Mouse (Mus musculus) CH12.LX (cell line): Measurements from ENCODE around the gene Cmip. TPM values are rescaled to one million over a fixed set of nuclear protein-coding genes. Genes with fewer than 3 reads are reported as not detected.

Experiments used
- DNase-seq: peaks from one replicate; pipeline ENCODE4 v3.0.0-alpha.2; 2013; ENCODE audit errors: extremely low read depth
- H3K27ac ChIP-seq: 2 replicates; pipeline ENCODE4 v1.5.1; 2012; ENCODE audit warnings: low read depth, mild to moderate bottlenecking, control low read depth, moderate library complexity; ENCODE audit not compliant: insufficient read depth
- H3K27me3 ChIP-seq: replicated peaks from 2 replicates; pipeline ENCODE3; 2012; ENCODE audit warnings: inconsistent platforms
- H3K36me3 ChIP-seq, 2 experiments: replicated peaks in 1 of 2; 2 replicates each; pipeline versions ENCODE3 to v1.6.1; 2012; ENCODE audit warnings: inconsistent platforms in 1 of 2, low read length in 1 of 2, mild to moderate bottlenecking in 1 of 2, mixed read lengths in 1 of 2, moderate library complexity in 1 of 2; ENCODE audit not compliant: control insufficient read depth in 1 of 2, insufficient read depth in 1 of 2
- H3K4me1 ChIP-seq, 2 experiments: 2 replicates each; pipeline ENCODE4 v1.6.1; 2012; ENCODE audit warnings: inconsistent platforms in 1 of 2, moderate library complexity in 1 of 2; ENCODE audit not compliant: insufficient read depth in 2 of 2, control insufficient read depth in 1 of 2
- H3K4me2 ChIP-seq: 2 replicates; pipeline ENCODE4 v1.6.1; 2012; ENCODE audit warnings: low read depth, mild to moderate bottlenecking, control low read depth; ENCODE audit not compliant: poor library complexity, insufficient read depth, severe bottlenecking
- H3K4me3 ChIP-seq, 3 experiments: fragments of 150-350 bp in 1 of 3; sonication (generic) in 1 of 3; replicated peaks in 1 of 3; 2 replicates each; pipeline versions ENCODE3 to v1.5.1; 2011 to 2012; ENCODE audit warnings: low read depth in 2 of 3, low read length in 2 of 3, mild to moderate bottlenecking in 2 of 3, moderate library complexity in 2 of 3, control low read depth in 1 of 3, improper control_type of control experiment in 1 of 3, inconsistent platforms in 1 of 3, mixed read lengths in 1 of 3; ENCODE audit not compliant: poor library complexity in 1 of 3
- H3K79me2 ChIP-seq: replicated peaks from 2 replicates; pipeline ENCODE4 v1.6.1; 2012; ENCODE audit warnings: mild to moderate bottlenecking, moderate library complexity; ENCODE audit not compliant: control insufficient read depth, poor library complexity, insufficient read depth, severe bottlenecking; ENCODE audit errors: extremely low read depth
- H3K9ac ChIP-seq: 2 replicates; pipeline ENCODE4 v1.6.1; 2012; ENCODE audit warnings: low read depth, mild to moderate bottlenecking, control low read depth, moderate library complexity; ENCODE audit not compliant: insufficient read depth
- H3K9me3 ChIP-seq: replicated peaks from 2 replicates; pipeline ENCODE3; 2012; ENCODE audit warnings: low read length, inconsistent platforms, mixed read lengths
- BHLHE40 ChIP-seq: IDR thresholded peaks from 2 replicates; pipeline ENCODE4 v1.6.1; 2011; ENCODE audit warnings: mild to moderate bottlenecking, low read depth, low read length, improper control_type of control experiment
- CHD1 ChIP-seq: IDR thresholded peaks from 2 replicates; pipeline ENCODE4 v1.6.1; 2012; ENCODE audit warnings: low read depth, low read length, improper control_type of control experiment, inconsistent platforms
- CHD2 ChIP-seq: IDR thresholded peaks from 2 replicates; pipeline ENCODE4 v1.6.1; 2011; ENCODE audit warnings: low read length, improper control_type of control experiment
- ELF1 ChIP-seq: IDR thresholded peaks from 2 replicates; pipeline ENCODE4 v1.6.1; 2014; ENCODE audit warnings: low read depth, mild to moderate bottlenecking, inconsistent platforms, low read length, improper control_type of control experiment
- GABPA ChIP-seq: IDR thresholded peaks from 2 replicates; pipeline ENCODE4 v1.6.1; 2012; ENCODE audit warnings: low read depth, low read length, improper control_type of control experiment, inconsistent platforms; ENCODE audit not compliant: insufficient replicate concordance
- HCFC1 ChIP-seq: IDR thresholded peaks from 2 replicates; pipeline ENCODE4 v1.6.1; 2012; ENCODE audit warnings: low read depth, mild to moderate bottlenecking, inconsistent platforms, low read length, improper control_type of control experiment
- JUND ChIP-seq: conservative IDR thresholded peaks from 2 replicates; pipeline ENCODE4 v1.6.1; 2011; ENCODE audit warnings: low read depth, low read length, improper control_type of control experiment
- KAT2A ChIP-seq: IDR thresholded peaks from 2 replicates; pipeline ENCODE4 v1.6.1; 2012; ENCODE audit warnings: low read length, improper control_type of control experiment, inconsistent platforms; ENCODE audit not compliant: insufficient replicate concordance
- MAFK ChIP-seq: IDR thresholded peaks from 2 replicates; pipeline ENCODE4 v1.6.1; 2011; ENCODE audit warnings: low read length, improper control_type of control experiment; ENCODE audit not compliant: insufficient replicate concordance
- PAX5 ChIP-seq: IDR thresholded peaks from 2 replicates; pipeline ENCODE4 v1.6.1; 2012; ENCODE audit warnings: low read length, inconsistent platforms, mixed read lengths
- RCOR1 ChIP-seq: conservative IDR thresholded peaks from 2 replicates; pipeline ENCODE4 v1.6.1; 2012; ENCODE audit warnings: low read depth, mild to moderate bottlenecking, inconsistent platforms, low read length, improper control_type of control experiment
- TBP ChIP-seq: conservative IDR thresholded peaks from 2 replicates; pipeline ENCODE4 v1.6.1; 2011; ENCODE audit warnings: low read depth, low read length, improper control_type of control experiment
- TCF12 ChIP-seq: IDR thresholded peaks from 2 replicates; pipeline ENCODE4 v1.6.1; 2014; ENCODE audit warnings: low read depth, mild to moderate bottlenecking, inconsistent platforms, low read length, improper control_type of control experiment
- USF1 ChIP-seq: IDR thresholded peaks from 2 replicates; pipeline ENCODE4 v1.6.1; 2014; ENCODE audit warnings: low read depth, mild to moderate bottlenecking, inconsistent platforms, low read length, improper control_type of control experiment
- ZKSCAN1 ChIP-seq: IDR thresholded peaks from 2 replicates; pipeline ENCODE4 v1.6.1; 2012; ENCODE audit warnings: low read depth, inconsistent platforms, low read length, improper control_type of control experiment, borderline replicate concordance
- ZMIZ1 ChIP-seq: IDR thresholded peaks from 2 replicates; pipeline ENCODE4 v1.6.1; 2012; ENCODE audit warnings: low read depth, mild to moderate bottlenecking, inconsistent platforms, low read length, improper control_type of control experiment
- ZNF384 ChIP-seq: IDR thresholded peaks from 2 replicates; pipeline ENCODE4 v1.6.1; 2012; ENCODE audit warnings: low read depth, low read length, improper control_type of control experiment, inconsistent platforms
- dilution Hi-C: fragments of 300-500 bp; cut with MboI; formaldehyde crosslinking; loops from 2 replicates; pipeline ENCODE4 v1.14.3; 2020; ENCODE audit warnings: low sequenced_read_pairs; ENCODE audit not compliant: extremely low pct_unique_long_range_greater_than_20kb, extremely low pct_ligation_motif_present
- in situ Hi-C: fragments of 300-500 bp; cut with MboI; formaldehyde crosslinking; loops from 3 replicates; pipeline ENCODE4 v1.14.3; 2019; ENCODE audit warnings: low sequenced_read_pairs, low pct_ligation_motif_present, low pct_unique_long_range_greater_than_20kb, mixed read lengths
- polyA plus RNA-seq: library from polyadenylated mRNA; unstranded; fragments of >175 nt; gene quantifications from 2 replicates; pipeline ENCODE4 v1.2.1, GENCODE M21; 2012; ENCODE audit warnings: low read depth; ENCODE audit not compliant: insufficient read length
- total RNA-seq, 2 experiments: library from RNA; depleted of rRNA; stranded (reverse); fragments of 300-350 nt in 1 of 2; fragments of >200 nt in 1 of 2; gene quantifications; 2 replicates each; pipeline ENCODE4 v1.2.3; 2012 to 2014

The Cmip gene
- total and polyA plus RNA-seq, 3 experiments: 5.2 to 39.0 (median 16.5) TPM

DNA sequence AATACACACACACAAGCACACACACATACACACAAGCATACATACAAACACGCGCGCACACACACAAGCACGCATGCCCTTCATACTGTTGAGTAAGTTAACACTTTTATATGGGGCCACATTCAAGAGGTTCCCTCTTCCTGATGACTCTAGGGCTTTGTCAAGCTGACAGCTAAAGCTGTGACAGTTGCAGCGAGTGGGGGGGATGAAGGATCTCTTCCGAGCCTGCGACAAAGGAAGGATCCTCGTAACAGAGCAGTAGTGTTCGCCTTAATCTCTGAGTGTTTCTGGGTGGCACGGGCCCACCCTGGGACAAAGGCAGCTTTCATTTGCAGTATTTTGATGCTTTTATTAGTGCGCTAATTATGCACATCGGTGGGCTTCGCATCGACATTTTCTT lies 145.0 kb downstream of the Cmip start:
- Histone ChIP-seq H3K4me3 (no peak overlapping the region), H3K4me1 (peaks cover 2 to 14% of the 10 kb centered on the region in 2 experiments; a peak in 1 of 4 replicates), H3K9ac (no peak overlapping the region), H3K36me3 (peaks cover 8 to 74% of the 10 kb centered on the region in 2 experiments), H3K27me3 (no peaks in the 10 kb centered on the region), H3K4me2 (no peak overlapping the region), H3K9me3 (no peaks in the 10 kb centered on the region), H3K27ac (no peak overlapping the region), H3K79me2 (no peaks in the 10 kb centered on the region)
- DNase-seq: no peak
- TF ChIP-seq RCOR1 (no peak), ZNF384 (no peak), MAFK (no peak), BHLHE40 (no peak), TBP (no peak), ZKSCAN1 (no peak), ELF1 (no peak), KAT2A (no peak), PAX5 (no peak), USF1 (no peak), HCFC1 (no peak), CHD2 (no peak), GABPA (no peak)
- dilution Hi-C loops (no loop called here), in situ Hi-C loops (no loop called here)

DNA sequence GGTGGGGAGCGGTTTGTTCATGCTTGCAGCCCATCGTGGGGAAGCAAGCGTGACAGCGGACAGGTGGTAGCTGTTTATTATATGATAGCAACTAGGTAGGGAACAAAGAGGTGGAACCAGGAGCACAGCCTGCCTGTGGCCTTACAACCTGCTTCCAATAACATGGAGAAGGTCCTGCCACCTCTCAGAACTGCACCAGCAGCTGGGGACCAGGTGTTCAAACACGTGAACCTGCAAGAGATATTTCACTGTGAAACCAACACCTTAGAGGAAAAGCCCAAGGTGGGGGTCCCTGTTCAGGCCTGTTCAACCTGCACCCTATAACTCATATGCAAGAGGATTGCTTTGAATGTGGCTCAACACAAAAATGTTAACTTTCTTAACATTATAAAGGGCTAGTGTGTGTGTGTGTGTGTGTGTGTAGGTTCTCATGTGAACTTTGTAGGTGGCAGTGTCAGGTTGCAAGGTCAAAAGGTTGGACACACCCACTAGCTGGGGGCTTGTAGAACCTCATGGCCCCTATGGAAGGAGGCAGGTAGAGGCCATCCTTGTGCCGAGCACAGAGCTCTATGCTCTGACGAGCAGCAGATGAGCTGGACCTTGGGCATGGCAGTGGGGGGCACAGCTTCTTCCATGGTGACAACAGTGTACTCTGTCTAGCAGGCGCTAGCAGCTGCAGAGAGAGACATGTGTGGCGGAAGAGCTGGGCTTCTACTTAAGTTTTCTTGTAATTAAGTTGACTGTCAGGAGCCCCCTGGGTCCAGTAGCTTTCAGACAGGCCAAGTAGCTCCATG lies 146.2 kb downstream of the Cmip start:
- H3K4me2 ChIP-seq: no peak overlapping the region
- no peaks in the 10 kb centered on the region for H3K9me3 ChIP-seq
- H3K79me2 ChIP-seq: no peaks in the 10 kb centered on the region
- no peak for DNase-seq
- in situ Hi-C loops (no loop called here), dilution Hi-C loops (no loop called here)
- no peak overlapping the region for H3K9ac ChIP-seq
- H3K36me3 ChIP-seq: peaks cover 8 to 71% of the 10 kb centered on the region in 2 experiments
- H3K27me3 ChIP-seq: no peaks in the 10 kb centered on the region
- H3K4me1 ChIP-seq: peaks cover 2 to 20% of the 10 kb centered on the region in 2 experiments; a peak in 1 of 4 replicates
- no peak overlapping the region for H3K27ac ChIP-seq
- TF ChIP-seq CHD1 (no peak), RCOR1 (no peak), HCFC1 (no peak), ZMIZ1 (no peak), BHLHE40 (no peak), ZNF384 (no peak), ELF1 (no peak), TCF12 (no peak), USF1 (no peak), JUND (no peak)
- H3K4me3 ChIP-seq: no peak overlapping the region
